Mouse (Mus musculus) CD8-positive naive resting alpha-beta T cell, adult 2 months (primary cell): ENCODE results near the gene Pkd1l1.

ENCODE experiments used
- DNase-seq, 2 experiments: peaks; one replicate each; pipeline ENCODE4 v3.0.0; 2022; ENCODE audit warnings: low read depth in 2 of 2, low spot score in 2 of 2

The Pkd1l1 gene

GRCm38 (mm10) chr11:8826046-8826445 lies 147.0 kb downstream of the Pkd1l1 start:
- DNase-seq = no peak

GRCm38 (mm10) chr11:8825413-8825812 lies 147.7 kb downstream of the Pkd1l1 start:
- no peak for DNase-seq

GRCm38 (mm10) chr11:8821403-8821802 lies 151.7 kb downstream of the Pkd1l1 start:
- DNase-seq = no peak

- no peak for DNase-seq
These were observed 155.7 kb downstream of the Pkd1l1 start for GRCm38 (mm10) chr11:8817376-8817775.

- DNase-seq = no peak
These were observed 158.8 kb downstream of the Pkd1l1 start for GRCm38 (mm10) chr11:8814097-8814790.

- no peak for DNase-seq
These were observed 161.5 kb downstream of the Pkd1l1 start for GRCm38 (mm10) chr11:8811506-8812100.

GRCm38 (mm10) chr11:8809644-8810043 lies 163.4 kb downstream of the Pkd1l1 start:
- no peak for DNase-seq

GRCm38 (mm10) chr11:8807009-8807408 lies 166.1 kb downstream of the Pkd1l1 start:
- no peak for DNase-seq

- DNase-seq = no peak
These were observed 168.9 kb downstream of the Pkd1l1 start for GRCm38 (mm10) chr11:8804178-8804577.

GRCm38 (mm10) chr11:8797486-8797885 lies 175.6 kb downstream of the Pkd1l1 start:
- DNase-seq = no peak

- DNase-seq = no peak
These were observed 178.0 kb downstream of the Pkd1l1 start for GRCm38 (mm10) chr11:8795031-8795430.

GRCm38 (mm10) chr11:8792146-8792545 lies 180.9 kb downstream of the Pkd1l1 start:
- no peak for DNase-seq

- DNase-seq = no peak
These were observed 183.9 kb downstream of the Pkd1l1 start for GRCm38 (mm10) chr11:8789186-8789585.

GRCm38 (mm10) chr11:8787604-8788003 lies 185.5 kb downstream of the Pkd1l1 start:
- DNase-seq = no peak

- no peak for DNase-seq
These were observed 188.7 kb downstream of the Pkd1l1 start for GRCm38 (mm10) chr11:8784413-8784812.

- no peak for DNase-seq
These were observed 191.0 kb downstream of the Pkd1l1 start for GRCm38 (mm10) chr11:8782141-8782465.

- DNase-seq = no peak
These were observed 191.5 kb downstream of the Pkd1l1 start for GRCm38 (mm10) chr11:8781308-8782140.

- no peak for DNase-seq
These were observed 193.6 kb downstream of the Pkd1l1 start for GRCm38 (mm10) chr11:8779427-8779826.
